Mouse (Mus musculus) cerebellum, adult 8-10 months (tissue): ENCODE data around the gene Csnk1g1.
A peak's percentile ranks its signal among the peaks of the same experiment; 100 is the strongest.

Experiments used
- DNase-seq: peaks from one replicate; pipeline ENCODE4 v3.0.0; 2022

Csnk1g1 gene

GRCm38 (mm10) chr9:65908394-65909300, at the start of gene Csnk1g1, which contains the start of gene Trip4:
TSS of gene Csnk1g1 (plus strand) at chr9:65908924.
TSS of gene Trip4 (minus strand) at chr9:65908794.
- peak; percentile 93 for DNase-seq

GRCm38 (mm10) chr9:65859656-65860055, 49.1 kb upstream of the Csnk1g1 start:
- DNase-seq, result peak; percentile 25

- DNase-seq, result peak; percentile 88
Measured at GRCm38 (mm10) chr9:65884564-65885315, 24.0 kb upstream of the Csnk1g1 start.

GRCm38 (mm10) chr9:65890143-65890628, 18.5 kb upstream of the Csnk1g1 start, which contains the start of gene Pclaf:
TSS of gene Pclaf (plus strand) at chr9:65890237.
- DNase-seq, result no peak

- DNase-seq, result no peak
Measured at GRCm38 (mm10) chr9:65891126-65891525, 17.6 kb upstream of the Csnk1g1 start.

- DNase-seq, result no peak
Measured at GRCm38 (mm10) chr9:65896977-65897376, 11.7 kb upstream of the Csnk1g1 start.

GRCm38 (mm10) chr9:65902879-65903278, 5.8 kb upstream of the Csnk1g1 start:
- no peak for DNase-seq

- DNase-seq, result no peak
Measured at GRCm38 (mm10) chr9:65903419-65903818, 5.3 kb upstream of the Csnk1g1 start.

GRCm38 (mm10) chr9:65909301-65909801, 627 bp downstream of the Csnk1g1 start:
- DNase-seq, result no peak

- DNase-seq, result no peak
Measured at GRCm38 (mm10) chr9:65909837-65910236, 1.1 kb downstream of the Csnk1g1 start.

- DNase-seq, result peak; percentile 40
Measured at GRCm38 (mm10) chr9:65913976-65914375, 5.3 kb downstream of the Csnk1g1 start.

GRCm38 (mm10) chr9:65917015-65917414, 8.3 kb downstream of the Csnk1g1 start:
- DNase-seq, result no peak

- no peak for DNase-seq
Measured at GRCm38 (mm10) chr9:65928456-65928855, 19.7 kb downstream of the Csnk1g1 start.

GRCm38 (mm10) chr9:65929826-65930225, 21.1 kb downstream of the Csnk1g1 start:
- no peak for DNase-seq

- no peak for DNase-seq
Measured at GRCm38 (mm10) chr9:65937566-65937965, 28.8 kb downstream of the Csnk1g1 start.

GRCm38 (mm10) chr9:65951082-65951587, 42.4 kb downstream of the Csnk1g1 start:
- DNase-seq, result no peak

- no peak for DNase-seq
Measured at GRCm38 (mm10) chr9:65970009-65970408, 61.3 kb downstream of the Csnk1g1 start.

GRCm38 (mm10) chr9:65973206-65973605, 64.5 kb downstream of the Csnk1g1 start:
- no peak for DNase-seq

GRCm38 (mm10) chr9:65975886-65976285, 67.2 kb downstream of the Csnk1g1 start:
- DNase-seq, result peak; percentile 31

- no peak for DNase-seq
Measured at GRCm38 (mm10) chr9:65982841-65983240, 74.1 kb downstream of the Csnk1g1 start.

GRCm38 (mm10) chr9:65987021-65987420, 78.3 kb downstream of the Csnk1g1 start:
- DNase-seq, result no peak

GRCm38 (mm10) chr9:65995603-65996376, 87.1 kb downstream of the Csnk1g1 start:
- DNase-seq, result no peak
